Mouse (Mus musculus): Measurements from ENCODE around the gene Ncam1. TPM values are rescaled to one million over a fixed set of nuclear protein-coding genes. Genes with fewer than 3 reads are reported as not detected.
A peak's percentile ranks its signal among the peaks of the same experiment; 100 is the strongest.

Ncam1 gene
- total RNA-seq, 2 experiments from 2014 or later: 741 to 808 TPM

DNA sequence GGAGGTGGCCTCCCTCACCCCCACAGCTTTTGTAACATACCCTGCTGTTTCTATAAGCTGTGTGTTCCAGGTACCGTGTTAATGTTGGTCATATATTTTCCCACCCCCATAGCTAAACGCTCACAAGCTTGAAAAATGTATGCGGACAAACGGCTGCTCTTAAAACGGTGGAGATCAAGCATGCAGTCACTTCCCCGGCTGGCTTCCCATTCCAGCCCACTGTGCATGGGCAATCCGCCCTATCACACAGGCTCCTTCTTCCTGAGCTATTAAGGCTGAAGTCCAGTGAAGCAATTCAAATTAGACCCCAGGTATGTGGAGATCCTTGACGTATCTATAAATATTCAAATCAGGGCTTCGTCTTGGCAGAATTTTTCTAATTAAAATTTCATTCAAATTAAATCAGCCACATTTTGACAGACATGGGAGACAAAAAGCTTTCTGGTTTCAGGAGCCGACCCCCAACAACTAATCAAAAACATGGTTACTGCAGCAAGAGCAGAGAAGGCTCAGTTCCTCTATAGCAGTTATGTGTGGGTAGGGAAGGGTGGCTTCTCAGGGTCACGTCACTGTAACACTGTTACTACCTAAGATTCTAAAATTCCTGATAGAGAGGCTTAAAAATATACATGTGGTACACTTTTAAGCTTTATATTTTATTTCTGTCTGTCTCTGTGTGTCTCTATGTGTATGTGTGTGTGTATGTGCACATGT, 202.9 kb downstream of the Ncam1 start:
- no peak for DNase-seq (ENCODE audit: extremely low spot score in 1 of 2, low spot score in 2 of 2)
- intact Hi-C loops (cut with DNase I): no loop called here

DNA sequence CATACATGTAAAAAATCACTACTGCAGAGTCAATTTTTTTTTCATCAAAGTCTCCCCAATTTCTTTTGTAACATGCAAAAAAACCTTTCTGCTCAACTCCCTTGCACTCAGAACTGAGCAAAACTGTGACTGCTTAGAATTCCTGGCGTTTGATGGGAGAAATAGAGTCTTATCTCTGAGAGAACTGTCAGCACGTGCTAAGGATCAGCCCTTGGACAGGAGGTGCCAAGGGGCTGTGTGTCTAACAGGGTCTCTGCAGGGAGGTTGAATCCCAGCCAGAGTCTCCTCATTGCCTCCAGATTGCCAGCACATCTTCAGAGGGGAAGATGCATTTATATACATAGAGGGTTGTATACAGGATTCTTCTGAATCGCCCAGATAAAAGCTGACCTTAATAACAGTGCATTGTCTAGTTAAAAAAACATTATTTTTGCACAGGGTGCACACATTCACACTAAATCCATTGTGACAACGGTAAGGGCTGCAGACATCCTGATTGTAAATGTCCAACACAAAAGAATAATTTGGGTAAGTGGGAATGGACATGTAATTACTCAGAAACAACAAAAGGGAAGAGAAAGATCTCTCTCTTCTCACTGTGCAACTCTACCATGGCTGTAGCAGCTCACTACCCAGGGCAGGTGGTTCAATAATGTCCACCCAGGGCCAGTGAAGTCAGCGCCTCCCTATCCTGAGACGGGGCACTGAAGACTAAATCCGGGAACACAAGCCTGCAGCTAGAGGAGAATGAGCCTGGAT, 203.7 kb downstream of the Ncam1 start:
- no peak for DNase-seq (ENCODE audit: extremely low spot score in 1 of 2, low spot score in 2 of 2)
- intact Hi-C loops (cut with DNase I): no loop called here

DNA sequence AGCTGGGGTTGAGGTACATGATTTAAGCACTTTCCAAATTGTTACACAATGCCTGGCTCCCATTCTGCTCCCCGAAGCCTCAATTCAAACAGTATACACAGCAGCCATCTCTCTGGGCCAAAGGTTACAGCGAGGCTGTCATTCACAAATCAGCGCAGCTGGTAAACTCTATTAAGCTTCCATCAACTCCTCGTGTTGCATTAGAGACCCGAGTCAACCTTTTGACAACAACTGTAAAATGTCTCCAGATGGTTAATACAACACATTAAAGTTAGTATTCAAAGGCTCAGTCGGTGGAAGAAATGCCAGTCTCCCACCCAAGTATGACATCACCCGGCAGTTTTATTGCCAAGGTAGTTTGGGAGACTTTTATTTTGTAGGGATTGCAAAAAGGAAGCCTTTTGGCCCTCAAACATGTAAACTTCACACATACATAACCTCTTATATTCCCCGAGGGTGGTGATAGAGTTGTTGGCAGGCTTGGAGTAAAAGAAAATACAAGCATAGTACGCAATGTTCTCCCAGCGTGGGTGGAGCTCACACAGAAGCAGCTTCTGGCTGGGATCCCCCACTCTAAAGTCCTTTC, 204.7 kb downstream of the Ncam1 start:
- peak in 1 of 2 experiments; percentile 42 for DNase-seq (ENCODE audit: extremely low spot score in 1 of 2, low spot score in 2 of 2)
- intact Hi-C loops (cut with DNase I): no loop called here

DNA sequence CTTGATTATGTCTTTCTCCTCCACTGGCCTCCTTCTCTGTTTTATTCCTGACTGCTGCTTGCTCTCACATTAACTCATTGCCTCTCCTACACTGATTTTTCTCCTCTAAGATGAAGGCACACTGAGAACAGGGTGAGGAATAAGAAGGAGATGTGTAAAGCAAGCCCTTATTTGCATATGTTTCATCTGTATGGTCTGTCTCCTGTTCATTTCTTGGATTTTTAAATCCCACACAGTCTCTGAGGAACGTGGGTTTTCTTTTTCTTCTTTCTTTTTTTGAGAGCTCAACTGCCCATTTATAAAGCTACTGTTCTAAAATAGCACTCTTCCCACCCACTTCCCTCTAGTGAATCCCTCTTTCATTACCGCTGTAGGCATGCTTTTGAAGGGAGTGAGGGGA, 206.7 kb downstream of the Ncam1 start:
- no peak for DNase-seq (ENCODE audit: extremely low spot score in 1 of 2, low spot score in 2 of 2)
- intact Hi-C loops (cut with DNase I): no loop called here

- intact Hi-C loops (cut with DNase I): no loop called here
- no peak for DNase-seq (ENCODE audit: extremely low spot score in 1 of 2, low spot score in 2 of 2)
These were observed 208.5 kb downstream of the Ncam1 start for GRCm38 (mm10) chr9:49590261-49590660.

DNA sequence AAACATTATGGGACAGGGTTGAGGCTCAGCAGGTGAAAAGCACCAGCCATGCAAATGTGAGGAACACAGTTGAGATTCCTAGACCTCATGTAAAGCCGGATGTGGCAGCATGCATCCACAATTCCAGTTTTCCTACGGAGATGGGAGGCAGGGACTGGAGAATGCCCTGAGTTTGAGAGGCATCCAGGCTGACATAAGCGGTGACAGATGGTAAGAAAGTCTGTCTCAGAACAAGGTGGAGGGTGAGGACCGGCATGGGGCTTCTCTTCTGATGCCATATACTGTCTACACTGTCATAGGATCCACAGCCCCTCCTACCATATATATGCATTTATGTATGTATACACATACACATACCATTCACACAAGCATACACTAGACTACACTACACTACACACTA, 221.6 kb downstream of the Ncam1 start:
- no peak for DNase-seq (ENCODE audit: extremely low spot score in 1 of 2, low spot score in 2 of 2)
- intact Hi-C loops (cut with DNase I): no loop called here

DNA sequence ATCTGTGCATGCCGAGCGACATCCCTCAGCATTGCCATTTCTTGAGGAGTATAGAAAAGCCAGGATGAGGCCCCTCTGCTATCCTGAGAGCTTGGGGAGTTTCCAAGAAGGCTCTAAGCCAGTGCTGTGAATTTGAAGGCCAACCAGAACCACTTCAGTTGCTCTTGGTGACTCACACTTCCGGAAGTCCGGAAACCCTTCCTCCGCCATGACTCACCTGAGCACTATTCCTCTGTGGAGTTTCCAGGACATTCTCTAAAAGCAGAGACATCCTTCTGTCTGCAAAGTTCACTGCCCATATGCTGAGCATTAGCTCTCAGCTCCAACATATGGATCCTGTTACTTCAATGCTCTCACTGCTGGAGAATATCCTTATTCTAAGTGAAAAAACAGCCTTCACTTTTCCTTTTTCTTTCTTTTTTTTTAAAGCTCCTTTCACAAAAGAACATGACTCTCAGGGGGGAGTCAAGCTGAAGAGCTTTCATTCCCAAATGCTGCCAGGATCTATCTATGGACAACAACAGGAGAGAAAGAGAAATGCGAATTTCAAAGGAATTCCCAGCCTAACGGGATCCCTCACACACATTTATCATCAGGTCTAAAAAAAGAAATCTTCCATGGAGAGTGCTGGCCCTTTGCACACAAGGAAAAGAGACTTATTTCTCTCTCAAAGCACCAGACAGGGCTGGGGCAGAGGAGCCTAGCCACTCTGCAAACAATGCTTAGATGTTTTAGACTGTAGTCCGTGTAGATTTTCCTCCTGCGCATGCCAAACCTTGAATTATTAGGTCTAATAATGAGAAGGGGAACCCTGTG, 226.8 kb downstream of the Ncam1 start:
- no peak for DNase-seq (ENCODE audit: extremely low spot score in 1 of 2, low spot score in 2 of 2)
- intact Hi-C loops (cut with DNase I): no loop called here

DNA sequence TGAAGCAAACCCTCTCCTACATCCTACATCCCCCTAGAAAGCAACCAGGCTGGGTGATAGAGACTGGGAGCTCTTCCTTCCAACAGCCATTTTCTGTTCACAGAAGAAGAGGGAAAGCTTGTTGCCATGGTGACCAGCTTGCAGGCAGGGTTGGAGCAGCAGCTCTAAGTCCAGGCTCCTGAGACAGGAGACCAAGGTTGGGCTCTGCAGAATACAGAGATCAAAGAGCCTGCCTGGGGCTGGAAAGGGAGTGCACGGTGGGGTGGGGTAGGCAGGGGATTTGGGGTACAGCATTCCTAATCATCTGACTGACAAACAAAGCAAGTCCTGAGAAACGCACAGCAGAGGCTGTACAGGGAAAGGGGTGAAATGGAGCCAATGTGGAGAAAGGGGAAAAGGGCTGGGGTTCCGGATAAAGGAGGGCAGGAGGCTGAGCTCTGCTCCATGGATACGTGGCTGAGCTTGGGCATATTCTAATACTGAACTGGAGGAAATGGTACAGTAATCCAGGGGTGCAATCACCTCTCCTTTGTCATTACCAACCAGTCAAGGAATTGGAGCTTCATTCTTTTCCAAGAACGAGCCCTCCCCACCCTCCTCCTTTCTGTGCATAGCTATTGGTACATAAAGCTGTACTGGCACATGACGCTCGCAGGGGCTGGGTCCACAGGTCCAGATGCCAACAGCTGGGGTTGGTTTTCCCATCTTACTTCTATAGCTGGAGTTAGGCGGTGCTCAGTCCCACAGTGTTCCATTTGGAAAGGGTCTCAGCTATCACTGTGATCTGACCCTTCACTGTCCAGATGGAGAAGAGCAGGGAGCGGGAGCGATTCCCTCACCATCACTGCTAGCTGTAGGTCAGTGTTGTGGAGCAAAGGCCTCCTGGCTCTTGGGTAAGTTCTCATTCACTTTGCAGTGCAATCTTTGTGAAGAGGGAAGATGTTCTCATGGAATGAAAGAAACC, 227.7 kb downstream of the Ncam1 start:
- DNase-seq (ENCODE audit: extremely low spot score in 1 of 2, low spot score in 2 of 2): peak; percentile 63 to 80
- intact Hi-C loops (cut with DNase I): no loop called here

DNA sequence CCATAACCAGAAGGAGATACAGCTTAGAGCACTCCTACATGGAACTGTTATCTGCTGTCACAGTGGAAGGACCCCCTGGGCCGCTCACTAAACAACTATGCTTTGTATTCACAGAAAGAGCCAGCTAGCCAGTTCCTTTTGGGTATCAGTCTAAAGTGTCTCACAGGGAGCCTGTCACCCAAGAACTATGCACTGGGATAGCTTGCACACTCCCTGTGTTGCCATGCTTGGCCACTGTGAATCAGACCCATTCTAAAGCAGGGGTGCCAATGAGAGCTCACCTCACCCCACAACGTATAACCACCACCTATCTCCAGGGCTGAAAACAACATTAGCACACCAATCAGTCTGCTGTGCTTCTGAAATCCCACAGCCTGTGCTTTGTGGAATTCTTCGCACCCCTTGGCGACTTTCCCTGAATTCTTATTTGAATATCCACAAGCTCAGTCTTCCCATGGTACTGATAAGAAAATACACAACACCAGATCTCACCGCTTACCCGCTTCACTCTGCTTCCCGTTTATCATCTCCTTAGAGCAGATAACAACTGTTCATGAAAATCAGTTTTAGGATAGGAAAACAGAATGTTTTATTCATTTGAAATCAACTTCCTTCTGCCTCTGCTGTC, 228.6 kb downstream of the Ncam1 start:
- no peak for DNase-seq (ENCODE audit: extremely low spot score in 1 of 2, low spot score in 2 of 2)
- intact Hi-C loops (cut with DNase I): no loop called here

DNA sequence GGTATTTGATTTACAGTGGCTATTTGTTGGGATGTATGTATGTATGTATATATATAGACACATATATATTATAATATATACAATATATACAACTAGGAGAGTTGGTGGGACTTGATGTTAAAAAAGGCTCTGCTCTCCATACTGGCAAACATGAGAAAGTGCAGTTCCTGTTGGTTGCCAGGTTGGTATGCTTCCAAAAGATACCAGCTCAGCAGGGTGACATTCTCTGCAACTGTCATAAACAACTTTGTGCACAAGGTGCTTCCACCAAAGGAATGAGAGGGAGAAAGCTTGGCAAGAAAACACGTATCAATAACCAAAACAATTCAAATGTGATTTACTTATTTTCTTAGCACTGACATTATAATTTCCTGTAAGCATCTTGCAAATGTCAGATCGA, 232.9 kb downstream of the Ncam1 start:
- no peak for DNase-seq (ENCODE audit: extremely low spot score in 1 of 2, low spot score in 2 of 2)
- intact Hi-C loops (cut with DNase I): no loop called here

GRCm38 (mm10) chr9:49558941-49559340, 239.8 kb downstream of the Ncam1 start:
- intact Hi-C loops (cut with DNase I): no loop called here
- no peak for DNase-seq (ENCODE audit: extremely low spot score in 1 of 2, low spot score in 2 of 2)

DNA sequence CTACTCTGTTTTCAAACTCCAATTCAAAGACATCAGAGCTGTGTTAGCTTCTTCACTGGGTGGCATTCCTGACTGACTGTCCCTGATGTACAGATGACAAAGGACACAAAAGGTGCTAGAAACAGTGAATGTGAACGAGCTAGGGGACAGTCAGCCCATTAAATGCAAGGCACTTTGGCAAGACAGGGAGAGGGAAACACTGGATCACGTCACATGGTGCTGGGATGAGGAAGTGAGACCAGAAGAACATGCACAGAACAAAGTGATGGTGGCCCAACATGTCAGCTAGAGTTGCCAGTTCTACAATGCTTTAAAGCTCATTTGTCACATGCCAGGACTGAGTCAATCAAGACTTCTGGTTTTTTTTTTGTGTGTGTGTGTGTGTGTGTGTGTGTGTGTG, 247.4 kb downstream of the Ncam1 start:
- DNase-seq (ENCODE audit: extremely low spot score in 1 of 2, low spot score in 2 of 2): no peak
- intact Hi-C loops (cut with DNase I): no loop called here

DNA sequence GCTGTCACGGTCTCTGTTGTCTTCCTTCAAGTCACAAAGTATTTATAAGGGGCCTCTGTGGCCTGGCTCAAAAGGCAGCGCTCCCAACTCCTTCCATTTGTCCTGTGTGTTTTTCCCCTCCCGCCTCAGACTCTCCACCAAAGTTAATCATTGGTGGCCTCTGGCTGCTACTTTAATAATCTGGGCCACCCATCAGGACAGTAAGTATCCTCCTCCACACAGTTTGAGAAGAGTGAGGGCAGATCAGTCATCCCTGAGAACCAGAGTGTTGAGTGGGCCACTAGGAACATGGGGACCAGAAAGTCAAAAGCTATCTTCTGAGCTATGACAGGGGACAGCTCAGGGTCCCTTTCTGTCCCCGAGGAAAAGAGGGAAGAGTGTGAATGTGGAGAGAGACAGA, 256.1 kb downstream of the Ncam1 start:
- intact Hi-C loops (cut with DNase I): no loop called here

DNA sequence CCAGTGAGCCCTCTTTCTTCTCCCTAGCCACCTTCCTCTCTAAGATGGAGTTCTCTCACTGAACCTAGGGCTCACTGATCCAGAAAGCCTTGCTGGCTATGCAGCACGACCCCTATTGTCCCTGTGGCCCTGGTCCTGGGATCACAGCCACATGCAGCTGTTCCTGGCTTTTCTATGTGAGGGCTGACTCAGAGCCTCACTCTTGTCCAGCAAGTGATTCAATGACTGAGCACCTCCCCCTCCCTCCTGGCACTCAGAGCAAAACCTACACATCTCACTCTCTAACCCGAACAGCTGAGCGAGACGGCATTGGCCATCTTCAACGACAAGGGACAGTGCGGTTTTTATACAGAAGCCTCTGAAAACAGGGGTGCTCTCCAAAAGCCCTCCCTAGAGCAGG, 260.9 kb downstream of the Ncam1 start:
- no peak for DNase-seq (ENCODE audit: extremely low spot score in 1 of 2, low spot score in 2 of 2)
- intact Hi-C loops (cut with DNase I): no loop called here

More for the DNA sequence above, 256.1 kb downstream of the Ncam1 start:
- no peak for DNase-seq (ENCODE audit: extremely low spot score in 1 of 2, low spot score in 2 of 2)

DNA sequence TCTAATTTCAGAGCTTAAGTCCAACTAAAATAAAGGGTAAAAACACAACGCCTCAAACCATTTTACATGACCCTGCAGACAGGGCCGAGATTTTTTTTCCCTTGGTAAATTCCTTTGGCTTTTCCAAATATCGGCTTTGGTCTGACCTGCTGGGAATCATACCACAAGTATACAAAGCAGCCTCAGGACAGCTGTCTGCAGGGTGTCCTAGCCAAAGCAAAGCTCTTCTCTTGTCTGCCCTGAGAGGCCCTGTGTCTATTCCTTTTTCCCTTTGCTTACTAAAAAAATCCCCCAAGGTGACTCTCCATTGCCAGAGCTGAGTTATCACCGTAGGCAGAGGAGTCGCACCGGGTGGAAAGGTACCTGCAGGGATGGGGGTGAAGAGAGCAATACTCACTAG, 262.1 kb downstream of the Ncam1 start:
- DNase-seq (ENCODE audit: extremely low spot score in 1 of 2, low spot score in 2 of 2): no peak
- intact Hi-C loops (cut with DNase I): no loop called here

DNA sequence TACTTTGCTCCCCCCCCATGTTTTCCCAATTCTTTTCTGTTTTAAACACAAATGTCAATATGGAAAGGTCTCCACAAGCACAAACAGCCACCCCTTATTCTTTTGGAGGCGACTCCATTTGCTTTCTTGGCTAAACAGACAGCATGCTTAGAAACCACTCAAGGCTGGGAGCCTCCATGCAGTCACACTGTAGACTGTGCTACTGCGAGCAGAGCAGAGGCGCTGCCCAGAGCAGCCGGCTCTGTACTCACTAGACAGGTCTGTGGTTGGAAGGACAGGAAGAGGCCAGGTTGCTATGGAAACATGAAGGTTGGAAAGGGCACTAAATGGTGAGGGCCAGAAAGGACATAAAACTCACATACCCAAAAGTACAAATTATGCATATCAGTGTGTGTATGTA, 263.8 kb downstream of the Ncam1 start:
- DNase-seq (ENCODE audit: extremely low spot score in 1 of 2, low spot score in 2 of 2): no peak
- intact Hi-C loops (cut with DNase I): no loop called here

DNA sequence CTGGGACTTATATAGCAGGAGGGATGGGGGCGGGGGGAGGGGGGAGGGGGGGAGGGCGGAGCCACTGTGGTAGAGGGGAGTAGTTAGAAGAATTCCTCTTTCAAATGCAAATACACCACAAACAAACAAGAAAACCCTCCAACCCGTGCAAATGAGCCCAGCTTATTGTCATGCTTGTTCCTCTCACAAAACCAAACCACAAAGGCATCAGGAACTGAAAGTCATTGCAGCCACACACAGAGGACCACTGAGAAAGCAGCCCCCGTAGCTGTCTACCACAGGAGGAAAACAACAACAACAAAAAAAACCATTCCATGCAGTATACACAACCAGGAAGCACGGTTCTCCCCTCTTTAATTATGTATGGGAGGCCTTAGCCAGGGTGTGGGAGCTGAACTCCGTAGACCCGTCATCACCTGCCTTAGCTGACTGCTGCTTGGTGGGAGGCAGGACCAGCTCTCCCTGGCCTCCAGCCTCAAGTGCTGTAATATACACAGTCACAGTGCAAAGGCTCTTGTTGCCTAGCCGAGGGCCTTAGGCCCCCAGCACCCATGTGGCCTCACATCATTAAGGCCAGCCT, 264.7 kb downstream of the Ncam1 start:
- intact Hi-C loops (cut with DNase I): no loop called here
- DNase-seq (ENCODE audit: extremely low spot score in 1 of 2, low spot score in 2 of 2): no peak

- intact Hi-C loops (cut with DNase I): no loop called here
These were observed 265.3 kb downstream of the Ncam1 start for GRCm38 (mm10) chr9:49533455-49533854.

More at GRCm38 (mm10) chr9:49533455-49533854, 265.3 kb downstream of the Ncam1 start:
- no peak for DNase-seq (ENCODE audit: extremely low spot score in 1 of 2, low spot score in 2 of 2)
